Mouse (Mus musculus) lung, adult 18-20 months (tissue): ENCODE data around the gene Aatk.

Experiments used
- DNase-seq, 2 experiments: peaks; one replicate each; pipeline ENCODE4 v3.0.0; 2022; ENCODE audit warnings: mixed read lengths in 2 of 2

The Aatk gene

GRCm38 (mm10) chr11:120046553-120047191 lies at the start of gene Aatk:
Gene Aatk (minus strand): TSS chr11:120047167.
- DNase-seq: no peak

GRCm38 (mm10) chr11:120092817-120093591 lies 46.0 kb upstream of the Aatk start:
- DNase-seq: no peak

- DNase-seq: no peak
Measured at GRCm38 (mm10) chr11:120090661-120091060, 43.7 kb upstream of the Aatk start.

- peak; percentile 98 to 99 for DNase-seq
Measured at GRCm38 (mm10) chr11:120086702-120087152, 39.8 kb upstream of the Aatk start, which contains the start of gene Cep131. Gene Cep131 (minus strand): TSS chr11:120086827.

- peak; percentile 22 to 30 for DNase-seq
Measured at GRCm38 (mm10) chr11:120085891-120086627, 39.1 kb upstream of the Aatk start.

- no peak for DNase-seq
Measured at GRCm38 (mm10) chr11:120080282-120080681, 33.3 kb upstream of the Aatk start.

GRCm38 (mm10) chr11:120076191-120076590 lies 29.2 kb upstream of the Aatk start:
- no peak for DNase-seq

- no peak for DNase-seq
Measured at GRCm38 (mm10) chr11:120072986-120073647, 26.1 kb upstream of the Aatk start.

GRCm38 (mm10) chr11:120071731-120072320 lies 24.9 kb upstream of the Aatk start:
- DNase-seq: no peak

- no peak for DNase-seq
Measured at GRCm38 (mm10) chr11:120071065-120071464, 24.1 kb upstream of the Aatk start.

GRCm38 (mm10) chr11:120070286-120070930 lies 23.4 kb upstream of the Aatk start:
- no peak for DNase-seq

- no peak for DNase-seq
Measured at GRCm38 (mm10) chr11:120069261-120069660, 22.3 kb upstream of the Aatk start.

GRCm38 (mm10) chr11:120067834-120068233 lies 20.9 kb upstream of the Aatk start:
- no peak for DNase-seq

GRCm38 (mm10) chr11:120065291-120065690 lies 18.3 kb upstream of the Aatk start:
- DNase-seq: peak; percentile 36 to 53

GRCm38 (mm10) chr11:120064668-120065040 lies 17.7 kb upstream of the Aatk start:
- no peak for DNase-seq

- no peak for DNase-seq
Measured at GRCm38 (mm10) chr11:120064006-120064667, 17.2 kb upstream of the Aatk start.

- DNase-seq: no peak
Measured at GRCm38 (mm10) chr11:120063326-120063725, 16.4 kb upstream of the Aatk start.

- DNase-seq: no peak
Measured at GRCm38 (mm10) chr11:120060634-120061033, 13.7 kb upstream of the Aatk start.

GRCm38 (mm10) chr11:120055953-120056732 lies 9.2 kb upstream of the Aatk start:
- DNase-seq: no peak

GRCm38 (mm10) chr11:120053846-120054245 lies 6.9 kb upstream of the Aatk start:
- no peak for DNase-seq

- DNase-seq: no peak
Measured at GRCm38 (mm10) chr11:120052274-120052673, 5.3 kb upstream of the Aatk start.
